Mouse (Mus musculus): ENCODE data around the gene Ybx2. TPM values are rescaled to one million over a fixed set of nuclear protein-coding genes. Genes with fewer than 3 reads are reported as not detected.
A peak's percentile ranks its signal among the peaks of the same experiment; 100 is the strongest.

Ybx2 gene
- polyA plus RNA-seq, 1 experiment from 2014 or later: 5.0 TPM

DNA sequence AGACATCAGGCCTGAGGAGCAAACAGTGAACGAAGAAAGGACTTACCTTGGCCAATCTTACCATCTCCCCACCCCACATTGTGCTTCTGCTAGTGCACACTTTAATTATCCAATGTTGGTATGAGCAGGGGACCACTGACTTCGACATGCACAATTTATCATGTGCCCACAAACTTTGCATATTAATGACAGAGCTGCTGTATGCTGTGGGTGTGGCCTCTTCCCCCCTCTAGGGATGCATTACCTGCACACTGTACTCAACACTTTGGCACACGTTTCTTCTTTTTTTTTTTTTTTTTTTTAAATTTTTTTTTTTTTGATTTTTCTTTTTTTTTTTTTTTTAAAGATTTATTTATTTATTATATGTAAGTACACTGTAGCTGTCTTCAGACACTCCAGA lies 35.2 kb downstream of the Ybx2 start:
- Histone ChIP-seq H3K36me3 (peaks cover 78% of the 10 kb centered on the region), H3K27me3 (peaks cover 33% of the 10 kb centered on the region), H3K9me3 (no peaks in the 10 kb centered on the region), H3K4me1 (replicated peaks) (peaks cover 12% of the 10 kb centered on the region), H3K4me3 (no peak overlapping the region), H3K27ac (replicated peaks) (no peak overlapping the region), H3K9ac (no peak overlapping the region), H3K4me2 (no peak overlapping the region)
- WGBS: 82% methylated on average over 3 of the region's 3 CpGs
- ATAC-seq (ENCODE audit: low read depth): no peak

DNA sequence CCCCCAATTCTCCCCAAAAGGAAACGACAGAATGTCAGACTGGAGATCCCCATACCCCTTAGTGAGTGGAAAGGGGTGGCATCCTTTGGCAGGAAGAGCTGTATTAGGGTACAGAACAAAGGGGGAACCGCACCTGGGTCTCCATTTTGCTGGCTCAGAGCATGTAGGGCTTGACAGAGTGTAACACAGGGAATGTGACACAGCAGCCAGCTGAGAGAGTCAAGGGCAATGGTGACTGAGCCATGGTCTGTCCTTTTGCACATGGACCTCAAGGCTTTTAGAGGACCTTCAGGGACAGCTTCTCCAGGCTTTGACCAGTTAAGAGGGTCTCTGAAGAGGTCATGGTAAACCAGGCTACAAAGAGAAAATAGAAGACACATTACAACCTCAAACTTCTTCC lies 39.3 kb downstream of the Ybx2 start:
- 95% methylated on average over 2 of the region's 2 CpGs for WGBS

DNA sequence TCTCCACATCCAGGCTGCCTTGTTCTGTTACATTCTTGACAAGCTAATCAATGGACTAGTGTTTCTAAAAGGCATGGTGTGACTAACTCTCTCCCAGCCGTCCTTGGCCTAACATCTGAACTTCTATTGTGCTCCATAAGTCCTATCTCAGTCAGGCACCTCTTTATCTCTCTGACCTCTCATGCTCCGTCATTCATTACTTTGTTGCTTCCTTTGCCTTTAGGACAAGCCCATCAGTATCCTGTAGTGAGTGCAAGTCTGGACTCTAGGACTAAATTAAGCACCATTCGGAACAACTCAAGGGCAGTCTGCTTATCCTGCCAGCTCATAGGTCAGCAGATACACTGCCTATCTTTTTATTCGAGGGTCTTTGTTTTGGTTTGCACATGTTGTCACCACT lies 40.7 kb downstream of the Ybx2 start:
- peaks cover 69% of the 10 kb centered on the region for H3K36me3 ChIP-seq
- H3K27me3 ChIP-seq: no peaks in the 10 kb centered on the region
- no peak overlapping the region for H3K9ac ChIP-seq
- 86% methylated on average over 4 of the region's 4 CpGs for WGBS
- no peak overlapping the region for H3K4me2 ChIP-seq
- peaks cover 15% of the 10 kb centered on the region for H3K4me1 ChIP-seq (replicated peaks)
- no peaks in the 10 kb centered on the region for H3K9me3 ChIP-seq
- H3K4me3 ChIP-seq: no peak overlapping the region
- no peak overlapping the region for H3K27ac ChIP-seq (replicated peaks)
- no peak for ATAC-seq (ENCODE audit: low read depth)

More for the DNA sequence above, 39.3 kb downstream of the Ybx2 start:
- ATAC-seq (ENCODE audit: low read depth): no peak
- H3K4me3 ChIP-seq: no peak overlapping the region
- no peak overlapping the region for H3K27ac ChIP-seq (replicated peaks)
- no peaks in the 10 kb centered on the region for H3K9me3 ChIP-seq
- no peaks in the 10 kb centered on the region for H3K27me3 ChIP-seq
- H3K4me1 ChIP-seq (replicated peaks): peaks cover 15% of the 10 kb centered on the region
- H3K4me2 ChIP-seq: no peak overlapping the region
- H3K9ac ChIP-seq: no peak overlapping the region
- H3K36me3 ChIP-seq: peaks cover 79% of the 10 kb centered on the region

DNA sequence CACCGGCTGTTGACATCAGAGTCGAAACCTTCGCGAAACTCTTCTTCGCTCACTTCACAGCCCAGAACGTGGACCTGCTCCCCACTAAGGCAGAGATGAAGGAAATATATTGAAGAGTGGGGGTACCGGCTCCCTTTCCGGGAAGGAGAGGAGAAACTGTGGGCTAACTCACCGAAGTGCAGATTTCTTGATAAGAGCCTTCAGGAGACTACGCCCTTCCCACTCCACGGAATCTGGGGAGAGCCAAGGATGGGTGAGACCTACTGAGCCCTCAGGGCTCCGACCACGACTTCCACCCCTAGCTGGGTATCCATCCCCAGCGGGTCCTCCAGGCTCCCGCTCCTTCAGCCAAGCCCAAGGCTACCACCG lies 44.2 kb downstream of the Ybx2 start:
- 3% methylated on average over 16 of the region's 16 CpGs for WGBS
- H3K27me3 ChIP-seq: no peaks in the 10 kb centered on the region
- H3K9me3 ChIP-seq: no peaks in the 10 kb centered on the region
- peak overlapping the region; percentile 100 for H3K27ac ChIP-seq (replicated peaks)
- H3K4me3 ChIP-seq: peak overlapping the region; percentile 99
- H3K4me1 ChIP-seq (replicated peaks): peaks cover 40% of the 10 kb centered on the region
- peak overlapping the region; percentile 87 for H3K9ac ChIP-seq
- ATAC-seq (ENCODE audit: low read depth): no peak
- peak overlapping the region; percentile 87 for H3K4me2 ChIP-seq
- peaks cover 47% of the 10 kb centered on the region for H3K36me3 ChIP-seq

DNA sequence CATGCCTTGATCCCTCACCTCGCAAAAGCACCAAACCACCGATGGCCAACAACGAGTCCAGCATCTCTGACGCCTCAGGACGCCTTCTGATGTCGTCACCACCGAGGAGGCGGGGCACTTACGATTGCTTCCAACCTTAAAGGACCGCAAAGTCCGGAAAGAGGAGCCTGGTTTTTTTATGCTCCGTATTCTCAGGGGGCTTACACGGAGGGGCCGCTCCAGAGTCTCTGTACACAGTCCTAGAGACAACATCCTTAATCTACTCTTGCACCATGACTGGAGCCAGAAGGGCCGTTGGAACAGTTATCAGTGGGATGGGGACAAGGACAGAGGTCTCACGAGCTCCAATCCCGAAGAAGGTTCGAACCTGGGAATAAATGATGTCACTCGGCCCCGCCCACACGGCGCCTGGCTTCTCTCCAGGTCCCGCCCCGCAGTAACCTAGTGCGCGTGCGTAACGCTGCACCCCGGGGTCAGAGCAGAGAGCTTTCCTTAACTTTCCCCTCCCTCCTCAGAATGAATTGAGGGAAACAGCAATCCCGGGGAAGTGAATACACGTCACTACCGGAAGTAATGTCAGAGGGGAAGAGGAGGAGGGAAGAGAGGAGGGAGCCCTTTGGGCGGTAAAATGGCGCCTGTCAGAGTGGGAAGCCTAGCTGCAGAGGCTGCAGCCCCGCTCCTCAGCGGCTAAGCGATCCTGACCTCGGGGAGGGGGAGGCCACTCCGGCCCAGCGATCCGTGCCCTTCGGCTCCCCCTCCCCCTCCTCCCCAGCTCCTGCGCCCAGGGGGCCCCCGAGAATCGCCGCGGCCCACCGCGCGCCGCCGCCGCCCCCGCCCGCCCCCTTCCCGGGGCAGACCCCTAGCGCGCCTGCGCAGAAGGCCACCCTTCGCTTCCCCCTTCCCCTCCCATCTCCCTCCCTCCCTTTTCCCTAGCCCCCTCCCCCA lies 44.9 kb downstream of the Ybx2 start:
- Histone ChIP-seq H3K9me3 (no peaks in the 10 kb centered on the region), H3K36me3 (peaks cover 47% of the 10 kb centered on the region), H3K4me3 (peak overlapping the region; percentile 99), H3K9ac (peak overlapping the region; percentile 100), H3K27me3 (no peaks in the 10 kb centered on the region), H3K4me2 (peak overlapping the region; percentile 87), H3K27ac (replicated peaks) (peak overlapping the region; percentile 100), H3K4me1 (replicated peaks) (peaks cover 40% of the 10 kb centered on the region)
- under 1% methylated on average over 42 of the region's 60 CpGs for WGBS
- peak; percentile 94 for ATAC-seq (ENCODE audit: low read depth)

DNA sequence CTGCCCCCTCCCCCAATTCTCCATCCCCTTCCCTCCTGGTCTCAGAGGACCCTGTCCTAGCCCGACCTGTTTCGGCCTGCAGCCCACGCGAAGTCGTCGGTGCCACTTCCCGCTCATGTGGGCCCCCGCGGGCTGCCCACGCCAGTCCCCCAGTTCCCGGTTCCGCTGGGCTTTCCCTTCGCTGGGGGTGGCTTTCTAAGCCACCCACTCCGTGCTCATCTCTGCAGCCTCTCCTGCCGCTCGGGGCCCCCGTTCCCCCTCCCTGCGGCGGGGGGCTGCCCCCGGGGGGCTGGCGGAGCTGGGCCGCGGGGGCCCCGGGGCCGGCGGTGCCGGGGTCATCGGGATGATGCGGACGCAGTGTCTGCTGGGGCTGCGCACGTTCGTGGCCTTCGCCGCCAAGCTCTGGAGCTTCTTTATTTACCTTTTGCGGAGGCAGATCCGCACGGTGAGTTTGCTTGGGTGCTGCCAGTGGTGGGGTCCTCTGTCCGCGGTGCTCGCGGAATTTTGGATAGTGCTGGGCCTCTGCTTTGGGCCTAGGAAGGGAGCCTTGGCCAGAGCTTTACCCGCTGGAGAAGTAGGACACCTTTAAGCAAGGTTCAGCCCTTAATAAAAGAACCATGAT lies 45.7 kb downstream of the Ybx2 start, which contains the start of gene Ctdnep1:
Gene Ctdnep1 (plus strand): TSS at position 16 of the 622 bp plus-strand sequence.
- peak; percentile 67 for ATAC-seq (ENCODE audit: low read depth)
- Histone ChIP-seq H3K9ac (peak within 1 kb of the TSS; percentile 100), H3K36me3 (peaks cover 46% of the 10 kb centered on the region), H3K9me3 (no peaks in the 10 kb centered on the region), H3K4me2 (peak within 1 kb of the TSS; percentile 87), H3K27me3 (no peaks in the 10 kb centered on the region), H3K4me1 (replicated peaks) (peaks cover 40% of the 10 kb centered on the region), H3K4me3 (peak within 1 kb of the TSS; percentile 99), H3K27ac (replicated peaks) (peak within 1 kb of the TSS; percentile 100)
- under 1% methylated on average over 38 of the region's 43 CpGs for WGBS

DNA sequence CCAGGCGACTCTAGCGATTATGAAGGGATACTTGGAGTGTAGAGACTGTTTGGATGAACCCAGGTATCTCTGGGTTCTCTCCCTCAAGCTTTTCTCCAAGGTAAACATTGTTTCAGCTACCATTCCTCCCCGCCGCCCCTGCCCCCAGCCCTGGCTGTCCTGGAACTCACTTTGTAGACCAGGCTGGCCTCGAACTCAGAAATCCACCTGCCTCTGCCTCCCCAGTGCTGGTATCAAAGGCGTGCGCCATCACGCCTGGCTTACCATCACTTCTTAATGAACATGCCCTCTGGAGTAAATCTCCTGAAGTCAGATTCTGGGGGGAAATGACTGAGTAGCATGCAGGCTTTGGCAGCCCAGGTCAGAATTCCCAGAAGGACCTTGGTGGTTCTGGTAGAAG lies 46.6 kb downstream of the Ybx2 start, which contains the start of gene Elp5:
Gene Elp5 (minus strand): TSS at position 293 of the 400 bp plus-strand sequence.
- Histone ChIP-seq H3K9ac (peak within 1 kb of the TSS; percentile 100), H3K36me3 (peaks cover 47% of the 10 kb centered on the region), H3K27ac (replicated peaks) (peak within 1 kb of the TSS; percentile 100), H3K4me2 (peak within 1 kb of the TSS; percentile 87), H3K4me1 (replicated peaks) (peaks cover 40% of the 10 kb centered on the region), H3K4me3 (peak within 1 kb of the TSS; percentile 99), H3K9me3 (no peaks in the 10 kb centered on the region), H3K27me3 (no peaks in the 10 kb centered on the region)
- 67% methylated on average over 8 of the region's 8 CpGs for WGBS
- no peak for ATAC-seq (ENCODE audit: low read depth)

DNA sequence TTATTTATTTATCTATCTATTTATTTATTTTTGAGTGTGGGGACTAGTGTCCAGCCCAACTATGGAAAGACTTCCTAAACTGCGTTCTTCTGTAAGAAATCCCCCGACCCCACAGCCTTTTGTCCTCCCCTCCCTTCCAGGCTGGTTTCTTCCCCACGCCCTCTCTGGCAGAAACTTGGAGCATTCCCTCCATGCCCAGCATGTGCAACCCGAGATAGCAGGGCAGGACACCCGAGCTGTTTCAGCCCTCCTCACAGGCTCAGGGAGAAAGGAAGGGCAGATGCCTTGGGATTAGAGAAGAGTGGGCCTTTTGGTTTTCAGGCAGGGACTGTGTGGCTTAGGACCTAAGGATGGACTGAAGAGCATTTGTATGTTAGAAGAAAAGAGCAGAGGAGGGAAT lies 47.3 kb downstream of the Ybx2 start:
- Histone ChIP-seq H3K9ac (peak overlapping the region; percentile 100), H3K27ac (replicated peaks) (no peak overlapping the region), H3K4me2 (peak overlapping the region; percentile 87), H3K9me3 (no peaks in the 10 kb centered on the region), H3K27me3 (no peaks in the 10 kb centered on the region), H3K36me3 (peaks cover 48% of the 10 kb centered on the region), H3K4me1 (replicated peaks) (peaks cover 40% of the 10 kb centered on the region), H3K4me3 (peak overlapping the region; percentile 99)
- no peak for ATAC-seq (ENCODE audit: low read depth)
- 43% methylated on average over 5 of the region's 5 CpGs for WGBS

DNA sequence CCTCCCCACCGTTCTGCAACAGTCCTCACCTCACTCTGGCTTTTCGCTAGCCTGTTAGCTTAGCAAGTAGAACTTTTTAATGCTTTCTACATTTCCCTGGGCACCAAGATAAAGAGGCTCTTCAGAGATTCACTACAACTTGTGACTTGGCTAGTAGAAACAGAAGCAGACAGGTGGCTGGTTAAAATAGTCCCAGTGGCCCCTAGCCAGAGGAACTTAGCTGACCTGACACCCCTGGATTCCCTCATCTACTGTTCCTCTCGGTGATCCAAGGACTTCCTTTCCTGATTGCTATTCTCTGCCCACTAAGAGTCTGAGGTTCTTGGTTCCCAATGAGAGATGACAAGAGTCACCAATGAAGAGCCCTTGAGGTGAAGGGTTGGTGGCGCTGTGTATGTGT lies 47.8 kb downstream of the Ybx2 start:
- 84% methylated on average over 4 of the region's 4 CpGs for WGBS
- H3K9ac ChIP-seq: peak overlapping the region; percentile 100
- H3K4me3 ChIP-seq: peak overlapping the region; percentile 99; the same call in 1 of the 2 replicates

DNA sequence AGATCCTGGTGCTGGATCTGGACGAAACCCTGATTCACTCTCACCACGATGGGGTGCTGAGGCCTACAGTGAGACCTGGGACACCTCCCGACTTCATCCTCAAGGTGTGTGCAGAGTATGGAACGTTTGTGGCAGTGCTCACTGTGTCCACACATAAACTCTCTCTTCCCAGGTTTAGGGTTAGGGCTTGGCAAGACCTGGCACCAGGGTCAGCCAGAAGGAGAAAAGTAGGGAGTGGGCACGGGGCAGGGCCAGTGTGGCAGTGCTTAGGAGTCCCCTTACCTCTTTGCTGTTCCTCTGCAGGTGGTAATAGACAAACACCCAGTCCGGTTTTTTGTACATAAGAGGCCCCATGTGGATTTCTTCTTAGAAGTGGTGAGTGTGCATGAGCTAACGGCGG lies 48.8 kb downstream of the Ybx2 start:
- WGBS: 91% methylated on average over 8 of the region's 8 CpGs
- H3K27ac ChIP-seq (replicated peaks): no peak overlapping the region
- no peaks in the 10 kb centered on the region for H3K27me3 ChIP-seq
- peaks cover 58% of the 10 kb centered on the region for H3K36me3 ChIP-seq
- no peak overlapping the region for H3K4me2 ChIP-seq
- ATAC-seq (ENCODE audit: low read depth): no peak
- H3K4me1 ChIP-seq (replicated peaks): peaks cover 28% of the 10 kb centered on the region
- no peak overlapping the region for H3K4me3 ChIP-seq
- H3K9me3 ChIP-seq: no peaks in the 10 kb centered on the region
- no peak overlapping the region for H3K9ac ChIP-seq

More for the DNA sequence above, 47.8 kb downstream of the Ybx2 start:
- Histone ChIP-seq H3K9me3 (no peaks in the 10 kb centered on the region), H3K4me2 (peak overlapping the region; percentile 87), H3K4me1 (replicated peaks) (peaks cover 39% of the 10 kb centered on the region), H3K27me3 (no peaks in the 10 kb centered on the region), H3K36me3 (peaks cover 52% of the 10 kb centered on the region), H3K27ac (replicated peaks) (no peak overlapping the region)
- no peak for ATAC-seq (ENCODE audit: low read depth)

DNA sequence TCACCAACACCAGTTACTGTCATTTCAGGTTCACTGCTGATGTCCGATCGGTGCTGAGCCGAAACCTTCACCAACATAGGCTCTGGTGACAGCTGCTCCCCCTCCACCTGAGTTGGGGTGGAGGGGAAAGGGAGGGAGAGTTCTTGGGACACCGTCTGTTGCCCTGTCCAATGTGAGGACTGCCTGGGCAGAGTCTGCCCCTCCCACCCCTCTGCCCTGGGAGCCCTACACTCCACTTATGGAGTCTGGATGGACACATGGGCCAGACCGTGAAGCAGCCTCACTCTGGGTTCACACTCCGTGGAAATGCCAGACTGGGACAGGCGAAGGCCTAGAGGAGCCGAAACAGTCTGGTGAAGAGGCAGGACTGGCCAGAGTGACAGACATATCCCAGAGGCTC lies 54.4 kb downstream of the Ybx2 start:
- Histone ChIP-seq H3K4me2 (no peak overlapping the region), H3K9ac (no peak overlapping the region), H3K27me3 (no peaks in the 10 kb centered on the region), H3K9me3 (no peaks in the 10 kb centered on the region), H3K4me3 (no peak overlapping the region), H3K4me1 (replicated peaks) (peaks cover 29% of the 10 kb centered on the region), H3K27ac (replicated peaks) (peak overlapping the region; percentile 95; the same call in 1 of the 2 replicates), H3K36me3 (peaks cover 67% of the 10 kb centered on the region)
- no peak for ATAC-seq (ENCODE audit: low read depth)
- 87% methylated on average over 8 of the region's 8 CpGs for WGBS

Data from neural tube, embryonic 13.5 days (tissue).